Mouse (Mus musculus) heart, embryonic 15.5 days (tissue): ENCODE data around the gene Zfp867. TPM values are rescaled to one million over a fixed set of nuclear protein-coding genes. Genes with fewer than 3 reads are reported as not detected.

ENCODE experiments used
- ATAC-seq: fragments of 200-750 bp; cut with Nextera tagmentation; replicated peaks from 2 replicates; pipeline ENCODE4 v1.8.0; 2017; ENCODE audit warnings: low read depth, moderate TSS enrichment; ENCODE audit not compliant: insufficient number of reproducible peaks, insufficient read depth, low FRiP score
- H3K27ac ChIP-seq: fragments of 300-500 bp; sonication (generic); 2 replicates; pipeline ENCODE4 v1.5.1; 2015; ENCODE audit warnings: mild to moderate bottlenecking, inconsistent platforms
- H3K27me3 ChIP-seq: fragments of 300-500 bp; sonication (generic); 2 replicates; pipeline ENCODE4 v1.6.1; 2015; ENCODE audit warnings: inconsistent platforms
- H3K36me3 ChIP-seq: fragments of 300-500 bp; sonication (generic); 2 replicates; pipeline ENCODE4 v1.6.1; 2015; ENCODE audit warnings: mild to moderate bottlenecking, inconsistent platforms
- H3K4me1 ChIP-seq: fragments of 300-500 bp; sonication (generic); replicated peaks from 2 replicates; pipeline ENCODE4 v1.6.1; 2015; ENCODE audit warnings: inconsistent platforms
- H3K4me2 ChIP-seq: fragments of 300-500 bp; sonication (generic); 2 replicates; pipeline ENCODE4 v1.6.1; 2015; ENCODE audit warnings: inconsistent platforms, mild to moderate bottlenecking, moderate library complexity
- H3K4me3 ChIP-seq: fragments of 300-500 bp; sonication (generic); 2 replicates; pipeline ENCODE4 v1.5.1; 2015; ENCODE audit warnings: mild to moderate bottlenecking, inconsistent platforms
- H3K9ac ChIP-seq: fragments of 300-500 bp; sonication (generic); 2 replicates; pipeline ENCODE4 v1.6.1; 2015; ENCODE audit warnings: mild to moderate bottlenecking, inconsistent platforms
- H3K9me3 ChIP-seq: fragments of 300-500 bp; sonication (generic); replicated peaks from 2 replicates; pipeline ENCODE4 v1.6.1; 2016; ENCODE audit warnings: inconsistent platforms
- WGBS: fragments of 180-500 bp; shearing (Covaris S2); methylation state at CpG from one replicate; pipeline ENCODE4 v1.1.7; 2015; ENCODE audit warnings: mixed read lengths; 5-methylcytosine and 5-hydroxymethylcytosine counted together
- polyA plus RNA-seq: library from polyadenylated mRNA; unstranded; fragments of >200 nt; fragmentation: Nextera tagmentation; extraction: Ambion mirVana; gene quantifications from 2 replicates; pipeline ENCODE4 v1.2.1, GENCODE M21; 2015

Gene Zfp867
- polyA plus RNA-seq, 1 experiment from 2014 or later, result 5.9 TPM

DNA sequence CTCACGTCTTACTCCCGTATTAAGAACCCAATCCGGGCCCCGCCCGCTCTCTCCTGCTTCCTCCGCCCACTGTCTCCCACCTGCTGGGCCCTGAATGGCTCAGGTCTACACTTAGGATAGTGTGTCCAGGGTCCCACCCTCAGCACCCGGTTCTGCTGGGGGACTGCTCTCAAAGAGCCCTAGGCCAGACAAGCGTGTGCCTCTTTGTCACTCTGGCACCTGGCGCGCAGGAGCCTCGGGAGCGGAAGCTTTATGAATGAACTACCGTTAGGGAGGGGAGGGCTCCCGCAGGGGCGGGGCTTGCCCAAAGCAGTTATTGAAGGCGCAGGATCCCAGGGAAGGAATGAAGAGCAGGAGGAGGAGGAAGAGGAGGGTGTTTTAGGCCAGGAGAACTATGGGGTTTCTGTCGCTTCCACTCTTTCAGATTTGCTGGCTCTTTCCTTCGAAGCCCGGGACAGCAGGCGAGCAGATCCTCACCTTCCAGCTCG, 33.1 kb upstream of the Zfp867 start:
- Histone ChIP-seq H3K9ac (peak overlapping the region; percentile 90), H3K4me3 (peak overlapping the region; percentile 89), H3K27me3 (no peaks in the 10 kb centered on the region), H3K36me3 (peaks cover 41% of the 10 kb centered on the region), H3K27ac (peak overlapping the region; percentile 97), H3K4me1 (peaks cover 19% of the 10 kb centered on the region), H3K4me2 (peak overlapping the region; percentile 84), H3K9me3 (no peaks in the 10 kb centered on the region)
- ATAC-seq, result peak; percentile 20; the same call in 1 of the 2 replicates
- WGBS, result 1% methylated on average over 21 of the region's 21 CpGs

DNA sequence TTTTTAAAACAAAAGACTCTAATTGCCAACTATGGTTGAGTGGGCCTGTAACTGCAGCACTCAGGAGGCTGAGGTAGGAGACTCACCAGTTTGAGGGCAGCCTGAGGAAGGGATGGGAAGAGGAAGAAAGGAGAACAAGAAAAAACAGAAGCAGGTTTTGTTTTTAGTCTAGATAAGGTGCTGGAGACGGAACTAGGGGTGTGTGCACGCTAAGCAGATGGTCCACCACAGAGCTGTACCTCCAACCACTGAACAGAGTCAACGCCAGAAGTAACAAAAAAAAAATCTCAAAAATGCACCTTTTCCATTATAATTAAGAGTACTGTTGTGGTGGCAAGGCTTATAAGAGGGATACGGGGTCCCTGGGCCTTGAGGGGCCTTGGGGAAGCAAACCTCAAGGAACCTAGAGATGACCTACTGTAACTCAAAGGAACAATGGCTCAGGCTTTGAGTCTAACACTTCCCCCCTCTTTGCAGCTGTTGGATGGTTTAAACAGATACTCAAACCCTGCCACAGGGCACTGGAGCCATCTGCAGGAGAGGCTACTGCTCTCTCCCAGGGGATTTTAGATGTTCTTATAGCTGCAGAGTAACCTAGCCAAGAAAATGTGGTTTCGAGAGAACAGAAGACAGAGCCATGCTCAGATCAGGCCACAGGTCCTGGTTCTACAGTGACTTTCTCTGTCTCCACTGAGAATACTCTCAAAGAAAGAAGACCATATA, 29.9 kb upstream of the Zfp867 start:
- Histone ChIP-seq H3K36me3 (peaks cover 73% of the 10 kb centered on the region), H3K4me3 (no peak overlapping the region), H3K27ac (no peak overlapping the region), H3K4me2 (no peak overlapping the region), H3K27me3 (no peaks in the 10 kb centered on the region), H3K4me1 (peaks cover 13% of the 10 kb centered on the region), H3K9me3 (no peaks in the 10 kb centered on the region), H3K9ac (no peak overlapping the region)
- 81% methylated on average over 5 of the region's 5 CpGs for WGBS
- ATAC-seq, result no peak

DNA sequence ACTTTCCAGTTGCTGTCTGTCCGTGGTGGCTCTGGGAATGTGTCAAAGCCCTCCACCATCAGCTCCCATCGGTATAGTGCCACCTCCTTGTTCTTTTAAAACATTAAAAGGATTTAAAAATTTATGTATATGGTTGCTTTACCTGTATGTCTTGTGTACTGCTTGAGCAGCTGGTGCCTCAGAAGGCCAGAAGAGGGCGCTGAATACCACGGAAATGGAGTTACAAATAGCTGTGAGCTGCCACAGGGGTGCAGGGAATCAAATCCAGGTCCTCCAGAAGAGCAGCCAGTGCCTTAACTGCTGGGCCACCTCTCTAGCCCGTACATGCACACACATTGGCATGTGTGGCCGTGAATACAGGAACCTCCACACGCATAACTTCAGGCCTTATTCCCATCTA, 25.5 kb upstream of the Zfp867 start:
- WGBS, result 89% methylated on average over 7 of the region's 7 CpGs
- no peak for ATAC-seq
- no peak overlapping the region for H3K4me3 ChIP-seq
- H3K9ac ChIP-seq, result no peak overlapping the region
- no peaks in the 10 kb centered on the region for H3K9me3 ChIP-seq
- H3K36me3 ChIP-seq, result peaks cover 92% of the 10 kb centered on the region
- H3K4me2 ChIP-seq, result no peak overlapping the region
- H3K4me1 ChIP-seq, result no peaks in the 10 kb centered on the region
- no peaks in the 10 kb centered on the region for H3K27me3 ChIP-seq
- no peak overlapping the region for H3K27ac ChIP-seq

DNA sequence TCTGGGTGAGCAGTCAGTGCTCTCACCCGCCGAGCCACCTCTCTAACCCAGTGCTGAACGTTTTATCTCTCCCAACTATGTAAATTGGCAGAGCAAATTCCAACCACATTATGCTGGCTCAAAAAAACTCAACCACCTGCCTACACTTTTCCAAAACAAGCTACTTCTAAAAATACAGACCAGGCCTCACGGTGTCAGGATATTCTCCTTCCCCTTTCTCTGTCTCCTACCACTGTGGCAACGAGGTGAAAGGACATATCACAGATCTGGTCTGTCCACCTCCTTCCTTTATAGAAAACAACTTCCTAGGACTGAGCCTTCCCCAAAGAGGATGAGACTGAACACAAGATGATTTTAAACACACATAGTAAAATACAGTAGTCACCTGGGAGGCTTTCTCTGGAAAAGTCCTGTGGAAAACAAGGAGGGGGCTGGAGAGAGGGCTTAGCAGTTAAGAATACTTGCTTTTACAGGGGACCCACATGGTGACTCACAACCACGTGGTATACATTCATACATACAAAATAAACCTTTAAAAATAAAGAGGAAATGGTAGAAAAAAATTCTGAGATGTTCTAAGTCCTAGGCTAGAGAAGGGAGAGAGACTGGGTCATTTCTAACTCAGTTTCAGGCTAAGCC, 24.5 kb upstream of the Zfp867 start:
- Histone ChIP-seq H3K4me3 (no peak overlapping the region), H3K27me3 (no peaks in the 10 kb centered on the region), H3K4me1 (no peaks in the 10 kb centered on the region), H3K36me3 (peaks cover 93% of the 10 kb centered on the region), H3K9ac (no peak overlapping the region), H3K9me3 (no peaks in the 10 kb centered on the region), H3K4me2 (no peak overlapping the region), H3K27ac (no peak overlapping the region)
- 62% methylated on average over 6 of the region's 6 CpGs for WGBS
- no peak for ATAC-seq

DNA sequence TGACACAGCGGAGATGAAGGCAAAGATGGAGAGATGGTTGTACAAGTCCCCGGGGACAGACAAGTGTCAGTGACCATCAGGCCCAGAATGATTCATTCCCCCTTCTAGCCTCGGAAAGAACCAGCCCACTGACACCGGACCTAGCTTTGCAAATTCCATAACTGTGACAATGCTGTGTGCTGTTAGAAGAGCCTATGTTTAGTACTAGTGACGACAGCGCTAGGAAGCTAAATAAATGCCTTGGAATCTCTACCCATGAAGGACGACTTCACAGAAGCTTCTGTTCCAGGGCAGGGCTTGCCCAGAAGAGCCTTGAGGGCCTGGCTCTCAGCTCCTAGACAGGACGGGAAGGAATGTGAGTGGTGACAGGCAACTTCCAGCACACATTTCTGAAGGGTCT, 13.9 kb upstream of the Zfp867 start:
- H3K4me1 ChIP-seq, result no peaks in the 10 kb centered on the region
- H3K4me3 ChIP-seq, result no peak overlapping the region
- H3K27me3 ChIP-seq, result no peaks in the 10 kb centered on the region
- WGBS, result 65% methylated on average over 8 of the region's 8 CpGs
- H3K36me3 ChIP-seq, result peaks cover 54% of the 10 kb centered on the region
- ATAC-seq, result no peak
- H3K9ac ChIP-seq, result no peak overlapping the region
- no peak overlapping the region for H3K27ac ChIP-seq
- no peak overlapping the region for H3K4me2 ChIP-seq
- no peaks in the 10 kb centered on the region for H3K9me3 ChIP-seq

DNA sequence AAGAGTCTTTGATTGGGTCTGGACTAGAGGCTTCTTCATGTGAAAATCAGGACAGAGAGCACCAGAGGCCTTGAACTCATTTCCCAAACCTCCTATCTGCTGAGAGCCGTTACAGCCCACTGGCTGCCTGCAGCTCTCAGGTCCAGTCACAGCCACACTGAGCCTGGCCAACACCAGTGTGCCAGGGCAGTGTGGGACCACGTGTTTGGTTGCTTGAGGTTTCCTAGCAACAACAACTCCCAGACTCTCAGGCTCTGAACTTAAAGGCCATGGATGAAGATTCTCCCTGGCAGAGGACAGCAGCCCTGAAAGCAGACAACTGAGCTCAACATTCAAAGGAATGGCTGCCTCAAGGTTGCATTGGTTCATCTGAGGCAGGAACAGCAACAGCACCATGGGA, 13.4 kb upstream of the Zfp867 start:
- peaks cover 48% of the 10 kb centered on the region for H3K36me3 ChIP-seq
- no peak overlapping the region for H3K9ac ChIP-seq
- 42% methylated on average over 2 of the region's 2 CpGs for WGBS
- H3K4me3 ChIP-seq, result no peak overlapping the region
- no peak for ATAC-seq
- no peaks in the 10 kb centered on the region for H3K9me3 ChIP-seq
- H3K27ac ChIP-seq, result no peak overlapping the region
- no peaks in the 10 kb centered on the region for H3K27me3 ChIP-seq
- H3K4me2 ChIP-seq, result no peak overlapping the region
- H3K4me1 ChIP-seq, result no peaks in the 10 kb centered on the region

DNA sequence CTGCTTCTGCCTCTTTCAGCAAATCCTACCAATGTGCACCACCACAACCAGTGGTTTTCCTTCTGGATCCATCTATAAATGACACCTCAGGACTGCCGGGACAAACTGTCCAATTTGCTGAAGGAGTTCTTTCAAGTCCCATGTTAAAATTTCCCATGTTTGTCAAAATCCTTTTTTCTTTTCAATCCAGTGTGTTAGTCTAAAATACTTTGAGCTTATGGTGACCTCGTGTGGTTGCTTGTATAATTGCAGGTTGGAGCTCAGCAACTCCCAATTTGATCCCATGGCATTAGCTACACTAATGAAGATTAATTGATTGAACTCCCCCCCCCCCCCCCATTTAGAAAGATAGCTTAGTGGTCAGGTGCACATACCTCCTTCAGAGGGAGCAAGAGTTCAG, 10.9 kb upstream of the Zfp867 start:
- Histone ChIP-seq H3K27ac (no peak overlapping the region), H3K9me3 (no peaks in the 10 kb centered on the region), H3K4me2 (no peak overlapping the region), H3K4me1 (no peaks in the 10 kb centered on the region), H3K36me3 (peaks cover 28% of the 10 kb centered on the region), H3K27me3 (no peaks in the 10 kb centered on the region), H3K4me3 (no peak overlapping the region), H3K9ac (no peak overlapping the region)
- ATAC-seq, result no peak
- WGBS, result 1% methylated on average over 2 of the region's 2 CpGs

DNA sequence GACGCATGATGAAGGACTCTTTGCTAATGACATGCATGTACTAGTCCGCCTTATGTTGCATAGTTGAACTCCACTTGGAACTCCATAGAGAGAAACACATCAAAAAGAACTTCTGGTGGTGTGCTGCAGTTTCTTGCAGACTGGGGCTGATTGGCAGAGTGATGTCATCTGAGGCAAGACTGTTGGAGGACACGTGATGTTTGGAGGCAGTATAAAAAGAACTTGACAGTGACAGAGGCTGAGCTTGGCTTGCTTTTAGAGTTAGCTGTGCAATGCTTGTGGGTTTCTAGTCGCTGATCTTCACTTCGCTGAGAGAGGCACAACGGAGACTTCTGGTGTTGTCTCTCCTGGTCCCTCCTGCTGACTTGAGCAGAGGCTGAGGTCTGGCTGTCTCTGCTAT, 5.0 kb upstream of the Zfp867 start:
- Histone ChIP-seq H3K36me3 (no peaks in the 10 kb centered on the region), H3K27ac (no peak overlapping the region), H3K9me3 (no peaks in the 10 kb centered on the region), H3K4me2 (no peak overlapping the region), H3K27me3 (0 out of 2 replicates have a peak, but pooled peaks cover 2% of the 10 kb centered on the region), H3K4me1 (peaks cover 7% of the 10 kb centered on the region), H3K9ac (no peak overlapping the region), H3K4me3 (no peak overlapping the region)
- WGBS, result 63% methylated on average over 6 of the region's 6 CpGs
- ATAC-seq, result no peak

DNA sequence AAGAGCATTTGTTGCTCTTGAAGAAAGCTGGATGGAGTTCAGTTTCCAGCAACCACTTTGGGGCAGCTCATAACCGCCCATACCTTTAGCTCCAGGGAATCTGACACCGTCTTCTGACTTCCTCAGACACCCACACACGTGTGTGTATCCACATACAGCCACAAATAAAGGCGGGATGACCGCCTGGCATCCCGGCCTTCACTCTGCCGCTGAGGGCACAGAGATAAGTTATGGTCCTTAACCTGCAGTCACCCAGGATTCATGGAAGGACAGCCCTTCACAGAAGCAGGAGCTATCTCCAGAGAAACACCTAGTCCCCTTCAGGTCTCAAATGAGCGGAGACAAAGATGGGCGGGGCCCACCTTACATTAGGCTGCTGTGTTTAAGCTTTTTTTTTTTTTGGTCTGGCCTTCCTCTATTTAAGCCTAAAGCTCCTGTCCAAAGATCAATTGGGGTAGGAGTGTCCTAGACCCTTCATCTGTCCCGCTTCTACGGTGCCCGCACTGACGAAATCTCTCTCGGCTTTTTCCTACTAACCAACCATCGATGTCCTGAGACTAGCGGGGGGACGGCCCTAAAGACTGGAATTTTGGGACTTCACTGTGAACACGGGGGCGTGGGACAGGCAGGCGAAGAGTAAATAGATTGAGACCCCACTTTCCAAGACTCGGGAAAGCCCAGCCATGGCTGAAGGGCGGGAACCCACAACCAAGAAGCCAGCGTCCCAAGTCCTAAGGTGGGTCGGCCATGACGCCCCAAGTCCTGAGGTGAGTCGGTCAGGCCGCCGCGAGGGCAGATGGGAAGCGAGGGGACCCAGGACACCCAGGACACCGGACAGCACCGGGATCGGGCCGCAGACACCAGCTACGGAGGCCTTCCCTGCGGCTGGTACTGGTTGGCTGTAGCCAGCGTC, 605 bp downstream of the Zfp867 start:
- Histone ChIP-seq H3K4me1 (peaks cover 16% of the 10 kb centered on the region), H3K9me3 (no peaks in the 10 kb centered on the region), H3K27ac (peak overlapping the region; percentile 77), H3K4me2 (peak overlapping the region; percentile 90), H3K27me3 (0 out of 2 replicates have a peak, but pooled peaks cover 2% of the 10 kb centered on the region), H3K36me3 (peaks cover 2% of the 10 kb centered on the region; the same call in 1 of the 2 replicates), H3K9ac (peak overlapping the region; percentile 96), H3K4me3 (peak overlapping the region; percentile 72)
- ATAC-seq, result peak; percentile 65
- WGBS, result 6% methylated on average over 37 of the region's 37 CpGs

DNA sequence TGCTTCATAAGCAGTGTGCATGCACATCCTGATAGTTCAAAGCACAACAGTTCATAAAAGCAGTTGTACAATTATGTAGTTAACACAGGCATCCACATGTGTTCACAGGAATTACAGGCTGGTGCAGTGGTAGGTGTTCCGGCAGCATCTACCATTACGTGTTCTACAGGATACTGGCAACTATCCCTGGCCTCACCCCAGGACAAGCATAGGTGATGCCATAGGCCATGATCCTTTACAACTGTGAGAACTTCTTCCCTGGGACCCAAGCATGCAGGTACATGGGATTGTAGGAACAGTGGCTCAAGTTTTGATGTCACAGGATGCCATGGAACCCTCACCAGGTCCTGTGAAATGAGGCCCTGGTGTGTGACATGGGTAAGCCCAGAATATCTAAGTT, 11.8 kb downstream of the Zfp867 start:
- no peaks in the 10 kb centered on the region for H3K27me3 ChIP-seq

DNA sequence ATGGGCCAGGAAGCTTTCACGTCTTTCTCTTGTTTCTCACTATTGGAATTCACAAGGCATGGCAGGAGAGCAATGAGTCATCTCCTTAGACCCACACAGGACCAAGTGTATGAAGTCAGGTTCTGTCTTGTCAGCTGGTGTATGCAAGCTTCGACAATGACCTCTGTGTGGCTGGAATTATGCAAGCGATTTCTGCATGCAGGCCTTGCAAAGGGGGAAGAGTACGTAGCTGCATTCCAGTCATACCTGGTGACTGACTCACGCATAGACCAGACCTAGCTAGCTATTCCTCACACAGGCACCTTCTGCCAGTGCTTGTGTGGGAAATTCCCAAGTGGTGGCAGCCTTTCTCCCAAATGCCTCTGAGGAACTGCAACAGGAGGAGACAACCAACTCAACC, 13.3 kb downstream of the Zfp867 start:
- Histone ChIP-seq H3K4me1 (peaks cover 19% of the 10 kb centered on the region), H3K9ac (no peak overlapping the region), H3K27ac (peak overlapping the region; percentile 89), H3K9me3 (peaks cover 19% of the 10 kb centered on the region), H3K4me2 (0 out of 2 replicates have a peak overlapping the region, but pooled peaks have one; percentile 19), H3K27me3 (no peaks in the 10 kb centered on the region), H3K36me3 (peaks cover 66% of the 10 kb centered on the region), H3K4me3 (no peak overlapping the region)
- 9% methylated on average over 5 of the region's 5 CpGs for WGBS
- peak; percentile 94 for ATAC-seq

More for the DNA sequence above, 11.8 kb downstream of the Zfp867 start:
- Histone ChIP-seq H3K4me1 (peaks cover 19% of the 10 kb centered on the region), H3K27ac (no peak overlapping the region), H3K9me3 (peaks cover 27% of the 10 kb centered on the region), H3K9ac (no peak overlapping the region), H3K4me2 (no peak overlapping the region), H3K36me3 (peaks cover 67% of the 10 kb centered on the region), H3K4me3 (no peak overlapping the region)
- WGBS, result 95% methylated on average over 2 of the region's 2 CpGs
- no peak for ATAC-seq
